Mouse (Mus musculus) hindbrain, embryonic 15.5 days (tissue): Measurements from ENCODE around the gene Fth1. TPM values are rescaled to one million over a fixed set of nuclear protein-coding genes. Genes with fewer than 3 reads are reported as not detected.
A peak's percentile ranks its signal among the peaks of the same experiment; 100 is the strongest.
"Not testable (repeated sequence)": the region's sequence is repeated elsewhere in the genome, so short reads cannot be mapped to it uniquely, and the experiment has no call there.

Source experiments
- ATAC-seq: fragments of 200-750 bp; cut with Nextera tagmentation; 2 replicates; pipeline ENCODE4 v1.8.0; 2017; ENCODE audit warnings: low read depth, moderate number of reproducible peaks, moderate TSS enrichment; ENCODE audit not compliant: low FRiP score
- H3K27ac ChIP-seq: fragments of 300-500 bp; sonication (generic); replicated peaks from 2 replicates; pipeline ENCODE4 v1.5.1; 2015; ENCODE audit warnings: mild to moderate bottlenecking, inconsistent platforms
- H3K27me3 ChIP-seq: fragments of 300-500 bp; sonication (generic); 2 replicates; pipeline ENCODE4 v1.6.1; 2015; ENCODE audit warnings: control low read depth, inconsistent platforms
- H3K36me3 ChIP-seq: fragments of 300-500 bp; sonication (generic); 2 replicates; pipeline ENCODE4 v1.6.1; 2015; ENCODE audit warnings: control low read depth, inconsistent platforms
- H3K4me1 ChIP-seq: fragments of 300-500 bp; sonication (generic); replicated peaks from 2 replicates; pipeline ENCODE4 v1.6.1; 2015; ENCODE audit warnings: control low read depth, inconsistent platforms
- H3K4me2 ChIP-seq: fragments of 300-500 bp; sonication (generic); 2 replicates; pipeline ENCODE4 v1.6.1; 2015; ENCODE audit warnings: moderate library complexity, mild to moderate bottlenecking, inconsistent platforms
- H3K4me3 ChIP-seq: fragments of 300-500 bp; sonication (generic); 2 replicates; pipeline ENCODE4 v1.5.1; 2015; ENCODE audit warnings: mild to moderate bottlenecking, inconsistent platforms
- H3K9ac ChIP-seq: fragments of 300-500 bp; sonication (generic); 2 replicates; pipeline ENCODE4 v1.6.1; 2015; ENCODE audit warnings: inconsistent platforms
- H3K9me3 ChIP-seq: fragments of 300-500 bp; sonication (generic); 2 replicates; pipeline ENCODE4 v1.6.1; 2016; ENCODE audit warnings: control low read depth, inconsistent platforms
- whole genome bisulfite sequencing: fragments of 180-500 bp; shearing (Covaris S2); methylation state at CpG from one replicate; pipeline ENCODE4 v1.1.7; 2015; 5-methylcytosine and 5-hydroxymethylcytosine counted together
- polyA plus RNA-seq: library from polyadenylated mRNA; unstranded; fragments of >200 nt; fragmentation: Nextera tagmentation; extraction: Ambion mirVana; gene quantifications from 2 replicates; pipeline ENCODE4 v1.2.1, GENCODE M21; 2015

The Fth1 gene
- polyA plus RNA-seq, 1 experiment from 2014 or later: 1,700 TPM

DNA sequence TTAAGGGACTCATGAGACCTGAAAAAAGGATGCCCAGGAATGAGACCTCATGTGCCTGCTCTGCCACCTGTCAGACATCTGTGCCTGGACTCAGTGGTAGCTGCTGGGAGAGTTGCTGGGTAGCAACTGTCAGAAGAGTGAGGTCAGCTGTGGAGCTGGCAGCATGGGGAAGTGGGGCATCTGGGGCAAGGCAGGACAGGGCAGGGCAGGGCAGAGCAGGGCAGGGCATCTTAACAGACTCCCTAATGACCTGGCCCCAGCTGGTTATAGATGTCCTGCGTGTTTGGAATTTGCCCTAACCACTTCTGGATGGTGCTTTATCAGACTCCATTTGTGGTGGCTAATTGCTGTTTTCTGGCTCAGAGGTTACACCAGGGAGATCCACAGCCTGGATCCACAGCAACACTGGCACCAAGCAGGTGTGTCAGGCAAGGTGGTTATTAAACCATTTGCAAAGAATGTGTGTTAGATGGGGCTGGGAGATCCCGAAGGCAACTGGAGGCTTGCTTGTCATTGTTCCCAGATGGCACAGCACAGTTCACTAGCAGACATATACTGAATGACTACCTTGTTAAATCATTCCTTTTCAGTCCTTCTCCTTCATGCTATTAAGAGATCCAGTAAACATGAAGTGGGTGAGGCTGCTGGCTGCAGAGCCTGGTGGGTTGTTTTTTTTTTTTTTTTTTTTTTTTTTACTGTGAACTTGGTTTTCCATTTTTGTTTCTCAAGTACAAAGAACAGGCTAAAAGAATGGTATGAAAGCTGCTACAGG is 14.1 kb upstream of the Fth1 start:
- no peak overlapping the region for H3K9ac ChIP-seq

DNA sequence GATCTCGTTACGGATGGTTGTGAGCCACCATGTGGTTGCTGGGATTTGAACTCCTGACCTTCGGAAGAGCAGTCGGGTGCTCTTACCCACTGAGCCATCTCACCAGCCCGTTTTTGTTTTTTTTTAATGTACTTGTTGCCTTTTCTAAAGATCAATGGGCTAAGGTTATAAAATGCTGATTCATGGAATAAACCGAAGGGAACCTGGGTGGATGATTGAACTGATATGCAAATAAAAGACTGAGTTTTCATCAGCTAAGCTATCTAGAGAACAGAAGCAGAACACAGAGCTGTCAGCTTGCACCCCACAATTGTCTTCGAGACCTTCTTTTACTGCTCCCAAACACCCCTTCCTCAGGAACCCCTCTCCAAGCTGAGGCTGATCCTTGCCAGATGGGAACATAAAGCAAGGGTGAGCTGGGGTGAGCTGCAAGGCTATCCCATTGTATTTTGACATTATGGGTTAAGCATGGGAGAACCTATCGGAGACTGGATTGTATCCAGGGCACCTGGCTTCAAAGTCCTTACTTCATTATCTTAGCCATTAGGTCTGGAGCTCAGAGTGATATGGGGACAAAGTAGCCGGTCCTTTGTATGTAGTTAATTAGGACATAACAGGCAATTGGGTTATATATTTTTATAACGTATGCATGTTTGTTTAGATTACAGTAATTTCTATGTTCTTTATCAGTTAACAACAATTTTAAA is 12.2 kb upstream of the Fth1 start:
- H3K27ac ChIP-seq: no peak overlapping the region
- 82% methylated on average over 10 of the region's 10 CpGs for WGBS
- H3K27me3 ChIP-seq: no peaks in the 10 kb centered on the region
- H3K36me3 ChIP-seq: no peaks in the 10 kb centered on the region
- H3K4me2 ChIP-seq: no peak overlapping the region
- no peaks in the 10 kb centered on the region for H3K4me1 ChIP-seq
- H3K9ac ChIP-seq: no peak overlapping the region
- no peak overlapping the region for H3K4me3 ChIP-seq
- H3K9me3 ChIP-seq: no peaks in the 10 kb centered on the region
- no peak for ATAC-seq

More for the DNA sequence above, 14.1 kb upstream of the Fth1 start:
- no peak overlapping the region for H3K4me3 ChIP-seq
- no peak overlapping the region for H3K4me2 ChIP-seq
- no peak overlapping the region for H3K27ac ChIP-seq
- H3K4me1 ChIP-seq: no peaks in the 10 kb centered on the region
- no peaks in the 10 kb centered on the region for H3K27me3 ChIP-seq
- 61% methylated on average over 2 of the region's 2 CpGs for whole genome bisulfite sequencing
- H3K36me3 ChIP-seq: no peaks in the 10 kb centered on the region
- ATAC-seq: no peak
- H3K9me3 ChIP-seq: no peaks in the 10 kb centered on the region

DNA sequence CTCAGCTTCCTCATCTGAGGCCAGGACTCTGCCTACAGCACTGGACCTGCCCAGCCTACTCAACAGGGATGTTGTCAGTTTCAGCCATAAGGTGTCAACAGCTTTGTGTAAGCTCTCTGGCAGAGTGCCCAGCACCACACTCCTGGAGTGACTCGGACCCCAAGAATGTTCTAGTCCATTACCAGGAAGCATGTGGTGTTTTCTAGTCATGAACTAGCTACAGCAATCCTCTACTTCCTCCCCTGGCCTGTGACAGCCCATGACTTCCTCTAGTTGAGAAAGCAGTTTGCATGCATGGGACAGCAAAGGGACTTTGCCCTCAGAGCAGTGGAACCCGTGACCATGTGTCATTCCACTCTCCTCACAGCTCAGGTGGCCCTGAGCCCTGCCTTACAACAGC is 5.5 kb upstream of the Fth1 start:
- ATAC-seq, H3K27me3 ChIP-seq, H3K36me3 ChIP-seq, H3K4me3 ChIP-seq, H3K9me3 ChIP-seq, H3K4me1 ChIP-seq, H3K4me2 ChIP-seq, H3K27ac ChIP-seq, H3K9ac ChIP-seq: not testable (repeated sequence)
- WGBS: 84% methylated on average over 2 of the region's 2 CpGs

DNA sequence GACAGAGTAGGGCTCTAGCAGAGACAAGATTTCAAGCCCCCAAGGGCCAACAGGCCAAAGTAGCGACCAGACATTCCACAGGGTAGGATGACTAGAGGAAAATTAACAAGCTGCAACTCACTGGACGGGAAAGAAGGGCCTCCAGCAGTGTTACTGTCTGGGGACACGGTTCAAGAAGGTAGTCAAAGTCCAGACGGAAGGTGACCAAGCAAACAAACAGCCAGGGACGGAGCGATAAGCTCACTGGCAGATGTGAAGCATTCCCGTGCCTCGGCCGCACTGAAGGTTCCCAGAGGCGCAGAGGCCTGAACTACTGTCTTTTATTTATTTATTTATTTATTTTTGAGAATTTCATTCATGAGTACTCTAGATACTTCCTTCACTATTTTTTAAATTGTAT is 3.3 kb upstream of the Fth1 start:
- Histone ChIP-seq H3K27me3 (no peaks in the 10 kb centered on the region), H3K27ac (no peak overlapping the region), H3K4me3 (no peak overlapping the region), H3K36me3 (no peaks in the 10 kb centered on the region), H3K4me2 (no peak overlapping the region), H3K9me3 (no peaks in the 10 kb centered on the region), H3K4me1 (peaks cover 7% of the 10 kb centered on the region), H3K9ac (no peak overlapping the region)
- no peak for ATAC-seq
- 85% methylated on average over 10 of the region's 10 CpGs for WGBS

DNA sequence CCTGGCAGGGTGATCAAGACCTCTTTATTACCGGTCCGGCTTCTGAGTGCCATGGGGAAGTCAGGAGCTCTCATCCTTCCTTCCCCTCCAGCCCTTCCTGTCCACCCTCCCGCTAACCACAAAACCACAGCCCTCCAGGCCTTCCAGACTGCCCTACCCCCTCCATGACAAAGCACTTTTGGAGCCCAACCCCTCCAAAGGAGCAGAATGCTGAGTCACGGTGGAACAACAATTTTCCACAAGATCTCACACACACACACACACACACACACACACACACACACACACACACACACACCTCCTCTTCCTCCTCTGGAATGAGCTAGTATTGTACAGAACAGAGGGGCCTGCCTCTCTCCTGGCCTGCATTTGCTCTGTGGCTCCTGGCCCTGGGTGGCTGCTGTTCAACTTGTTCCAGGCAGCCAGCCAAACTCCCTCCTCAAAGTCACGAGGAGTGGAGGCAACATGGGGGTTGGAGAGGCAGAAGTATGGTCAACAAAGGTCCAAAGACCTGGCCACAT is 1.9 kb upstream of the Fth1 start:
- no peak overlapping the region for H3K27ac ChIP-seq
- H3K4me3 ChIP-seq: no peak overlapping the region
- H3K27me3 ChIP-seq: no peaks in the 10 kb centered on the region
- H3K4me1 ChIP-seq: peaks cover 10% of the 10 kb centered on the region
- no peak for ATAC-seq
- WGBS: 70% methylated on average over 5 of the region's 5 CpGs
- H3K9ac ChIP-seq: no peak overlapping the region
- H3K4me2 ChIP-seq: no peak overlapping the region
- H3K9me3 ChIP-seq: no peaks in the 10 kb centered on the region
- H3K36me3 ChIP-seq: no peaks in the 10 kb centered on the region

DNA sequence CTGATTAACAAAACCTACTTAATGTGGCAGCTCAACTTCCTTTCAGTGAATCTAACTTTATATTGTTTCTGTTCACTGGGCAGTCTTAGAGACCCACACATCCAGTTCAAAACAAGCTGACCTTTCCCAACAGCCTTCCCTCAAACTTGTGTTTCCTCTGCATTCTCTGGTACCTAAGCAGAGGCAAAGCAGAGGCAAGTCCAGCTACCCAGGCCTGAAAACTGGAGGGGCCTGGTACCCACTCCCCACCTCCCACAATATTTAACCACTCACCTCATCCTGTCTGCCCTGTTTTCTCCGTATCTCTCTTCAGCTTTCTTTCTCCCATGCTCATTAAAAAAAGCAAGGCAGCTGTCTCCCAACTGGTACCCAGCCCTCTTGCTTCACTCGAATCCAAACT is 1.2 kb upstream of the Fth1 start:
- H3K9me3 ChIP-seq: no peaks in the 10 kb centered on the region
- peaks cover 16% of the 10 kb centered on the region for H3K4me1 ChIP-seq
- no peak overlapping the region for H3K9ac ChIP-seq
- no peaks in the 10 kb centered on the region for H3K36me3 ChIP-seq
- WGBS: 85% methylated on average over 2 of the region's 2 CpGs
- no peak overlapping the region for H3K4me2 ChIP-seq
- no peak for ATAC-seq
- H3K4me3 ChIP-seq: no peak overlapping the region
- H3K27me3 ChIP-seq: no peaks in the 10 kb centered on the region
- no peak overlapping the region for H3K27ac ChIP-seq

DNA sequence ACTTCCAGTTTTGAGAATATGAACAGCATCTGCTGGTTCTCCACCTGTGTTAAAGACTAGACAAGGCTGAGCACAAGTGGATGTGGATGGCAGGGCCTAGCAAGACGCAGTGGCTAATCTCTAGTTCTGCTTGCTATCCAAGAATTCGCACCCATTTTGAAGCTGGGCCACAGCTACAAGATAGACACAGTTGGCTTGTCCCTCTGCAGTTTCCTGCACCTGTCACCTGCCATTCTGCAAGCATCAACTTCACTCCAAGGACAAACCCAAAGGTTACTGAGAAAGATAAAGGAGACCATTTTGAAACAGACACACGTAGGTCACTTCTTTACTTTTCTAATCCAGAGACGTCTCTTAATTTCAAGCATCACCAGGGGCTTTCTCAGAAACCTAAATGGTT is 1.2 kb downstream of the Fth1 start:
- H3K36me3 ChIP-seq: peaks cover 15% of the 10 kb centered on the region
- no peaks in the 10 kb centered on the region for H3K9me3 ChIP-seq
- peak overlapping the region; percentile 45; the same call in 1 of the 2 replicates for H3K9ac ChIP-seq
- WGBS: 63% methylated on average over 4 of the region's 4 CpGs
- H3K4me2 ChIP-seq: peak overlapping the region; percentile 70
- no peaks in the 10 kb centered on the region for H3K27me3 ChIP-seq
- peak overlapping the region; percentile 94 for H3K27ac ChIP-seq
- peak overlapping the region; percentile 79 for H3K4me3 ChIP-seq
- H3K4me1 ChIP-seq: peaks cover 20% of the 10 kb centered on the region
- no peak for ATAC-seq

DNA sequence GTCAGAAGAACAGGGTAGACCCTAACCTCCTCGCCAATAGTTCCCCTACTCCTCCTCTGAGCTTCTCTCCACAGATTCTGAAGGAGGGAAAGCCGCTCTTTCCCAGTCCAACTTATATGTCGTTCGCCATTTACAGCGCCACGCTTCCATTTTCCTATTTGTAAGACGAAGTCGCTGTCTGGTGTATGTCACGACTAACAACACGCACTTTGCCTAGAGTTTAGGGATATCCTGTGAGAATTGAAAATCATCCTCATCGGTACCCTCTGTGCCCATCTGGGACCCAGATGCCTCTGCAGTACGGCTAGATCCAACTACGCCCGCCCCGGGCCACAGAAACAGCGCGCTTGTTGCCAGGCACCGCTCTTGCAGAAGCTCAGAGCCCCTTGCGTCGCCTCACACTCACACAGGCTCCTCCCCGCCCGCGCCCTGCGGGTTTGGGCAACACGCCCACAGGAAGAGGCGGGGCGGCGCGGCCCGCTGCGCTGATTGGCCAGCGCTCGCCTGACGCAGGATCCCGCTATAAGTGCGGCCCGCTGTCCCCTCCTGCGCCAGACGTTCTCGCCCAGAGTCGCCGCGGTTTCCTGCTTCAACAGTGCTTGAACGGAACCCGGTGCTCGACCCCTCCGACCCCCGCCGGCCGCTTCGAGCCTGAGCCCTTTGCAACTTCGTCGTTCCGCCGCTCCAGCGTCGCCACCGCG is 1.9 kb downstream of the Fth1 start:
- ATAC-seq: peak; percentile 98
- Histone ChIP-seq H3K4me2 (peak overlapping the region; percentile 70), H3K4me1 (peaks cover 20% of the 10 kb centered on the region), H3K27ac (peak overlapping the region; percentile 94), H3K9me3 (no peaks in the 10 kb centered on the region), H3K4me3 (peak overlapping the region; percentile 79), H3K36me3 (peaks cover 15% of the 10 kb centered on the region), H3K27me3 (no peaks in the 10 kb centered on the region), H3K9ac (peak overlapping the region; percentile 75)
- under 1% methylated on average over 56 of the region's 59 CpGs for WGBS

DNA sequence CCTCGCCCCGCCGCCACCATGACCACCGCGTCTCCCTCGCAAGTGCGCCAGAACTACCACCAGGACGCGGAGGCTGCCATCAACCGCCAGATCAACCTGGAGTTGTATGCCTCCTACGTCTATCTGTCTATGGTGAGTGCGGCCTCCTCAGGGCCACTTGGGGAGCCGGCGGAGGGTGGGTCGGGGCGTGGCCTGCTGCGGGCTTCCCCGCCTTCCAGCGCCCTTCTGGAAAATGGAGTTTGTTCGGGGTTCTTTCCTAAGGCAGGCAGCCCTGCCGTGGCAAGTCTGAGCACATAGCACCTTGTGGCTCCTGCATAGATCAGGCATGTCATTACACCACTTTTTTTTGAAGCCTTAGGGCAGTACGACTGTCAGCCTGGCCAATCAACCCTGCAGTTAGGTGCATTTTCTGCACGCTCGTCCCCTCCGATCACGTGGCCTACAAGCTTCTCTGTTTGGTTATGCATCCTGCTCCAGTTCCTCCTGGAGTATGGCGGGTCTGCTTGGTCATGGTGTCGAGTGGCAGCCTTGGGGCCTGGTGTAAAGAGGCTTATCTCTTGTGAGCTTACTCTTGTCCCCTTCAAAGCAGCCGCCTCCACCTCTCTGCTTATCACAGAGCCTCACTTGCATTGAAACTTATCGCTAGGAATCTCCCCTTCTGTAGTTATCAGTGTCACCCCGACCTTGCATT is 2.6 kb downstream of the Fth1 start:
- under 1% methylated on average over 31 of the region's 31 CpGs for WGBS
- peak; percentile 83 for ATAC-seq
- H3K4me1 ChIP-seq: peaks cover 20% of the 10 kb centered on the region
- peaks cover 15% of the 10 kb centered on the region for H3K36me3 ChIP-seq
- no peaks in the 10 kb centered on the region for H3K9me3 ChIP-seq
- H3K27ac ChIP-seq: peak overlapping the region; percentile 94
- peak overlapping the region; percentile 70 for H3K4me2 ChIP-seq
- H3K9ac ChIP-seq: peak overlapping the region; percentile 75
- no peaks in the 10 kb centered on the region for H3K27me3 ChIP-seq
- peak overlapping the region; percentile 79 for H3K4me3 ChIP-seq

DNA sequence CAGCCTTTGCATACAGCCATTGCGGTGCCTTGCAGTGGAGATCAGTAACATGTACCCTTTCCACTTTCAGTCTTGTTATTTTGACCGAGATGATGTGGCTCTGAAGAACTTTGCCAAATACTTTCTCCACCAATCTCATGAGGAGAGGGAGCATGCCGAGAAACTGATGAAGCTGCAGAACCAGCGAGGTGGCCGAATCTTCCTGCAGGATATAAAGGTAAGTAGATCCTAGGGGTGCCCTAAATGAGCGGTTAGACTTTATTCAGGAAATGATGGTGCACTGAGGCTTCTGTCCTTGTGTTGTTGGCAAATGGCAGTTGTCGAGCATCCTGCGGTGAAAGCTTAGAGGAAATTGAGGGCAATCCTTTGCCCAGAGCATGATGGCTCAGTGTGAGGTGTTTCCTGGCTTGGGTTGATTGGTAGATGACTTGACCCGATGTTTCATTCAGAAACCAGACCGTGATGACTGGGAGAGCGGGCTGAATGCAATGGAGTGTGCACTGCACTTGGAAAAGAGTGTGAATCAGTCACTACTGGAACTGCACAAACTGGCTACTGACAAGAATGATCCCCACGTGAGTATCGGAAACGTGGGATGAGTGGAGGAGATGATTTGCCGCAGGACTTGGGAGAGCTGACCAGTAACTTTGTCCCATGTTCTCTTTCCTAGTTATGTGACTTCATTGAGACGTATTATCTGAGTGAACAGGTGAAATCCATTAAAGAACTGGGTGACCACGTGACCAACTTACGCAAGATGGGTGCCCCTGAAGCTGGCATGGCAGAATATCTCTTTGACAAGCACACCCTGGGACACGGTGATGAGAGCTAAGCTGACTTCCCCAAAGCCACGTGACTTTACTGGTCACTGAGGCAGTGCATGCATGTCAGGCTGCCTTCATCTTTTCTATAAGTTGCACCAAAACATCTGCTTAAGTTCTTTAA is 4.0 kb downstream of the Fth1 start:
- peaks cover 20% of the 10 kb centered on the region for H3K4me1 ChIP-seq
- H3K4me2 ChIP-seq: peak overlapping the region; percentile 70
- ATAC-seq: no peak
- H3K27ac ChIP-seq: no peak overlapping the region
- peak overlapping the region; percentile 79 for H3K4me3 ChIP-seq
- H3K27me3 ChIP-seq: no peaks in the 10 kb centered on the region
- no peaks in the 10 kb centered on the region for H3K9me3 ChIP-seq
- WGBS: 93% methylated on average over 20 of the region's 20 CpGs
- H3K9ac ChIP-seq: no peak overlapping the region
- H3K36me3 ChIP-seq: peaks cover 15% of the 10 kb centered on the region
